Mouse (Mus musculus) midbrain, postnatal 0 days (tissue): ENCODE results near the gene Tas2r119. TPM values are rescaled to one million over a fixed set of nuclear protein-coding genes. Genes with fewer than 3 reads are reported as not detected.

Source experiments
- ATAC-seq: fragments of 200-750 bp; cut with Nextera tagmentation; 2 replicates; pipeline ENCODE4 v1.8.0; 2017; ENCODE audit warnings: moderate number of reproducible peaks, mild to moderate bottlenecking, moderate TSS enrichment, moderate library complexity; ENCODE audit not compliant: low FRiP score
- DNase-seq: peaks from one replicate; pipeline ENCODE4 v3.0.0-alpha.2; 2015; ENCODE audit warnings: low spot score
- H3K27ac ChIP-seq: fragments of 300-500 bp; sonication (generic); 2 replicates; pipeline ENCODE4 v1.5.1; 2014; ENCODE audit warnings: low read depth, mild to moderate bottlenecking, low read length, mixed read lengths
- H3K27me3 ChIP-seq: fragments of 300-500 bp; sonication (generic); 2 replicates; pipeline ENCODE4 v1.6.1; 2014; ENCODE audit warnings: low read length, control low read depth, mixed read lengths; ENCODE audit not compliant: insufficient read depth
- H3K36me3 ChIP-seq: fragments of 300-500 bp; sonication (generic); 2 replicates; pipeline ENCODE4 v1.6.1; 2014; ENCODE audit warnings: low read length, control low read depth, mixed read lengths; ENCODE audit not compliant: insufficient read depth
- H3K4me1 ChIP-seq: fragments of 300-500 bp; sonication (generic); 2 replicates; pipeline ENCODE4 v1.6.1; 2014; ENCODE audit warnings: mild to moderate bottlenecking, control low read depth, antibody characterized with exemption, low read length, mixed read lengths; ENCODE audit not compliant: insufficient read depth
- H3K4me2 ChIP-seq: fragments of 300-500 bp; sonication (generic); 2 replicates; pipeline ENCODE4 v1.6.1; 2014; ENCODE audit warnings: low read depth, mild to moderate bottlenecking, low read length, mixed read lengths; ENCODE audit not compliant: poor library complexity, severe bottlenecking
- H3K4me3 ChIP-seq: fragments of 300-500 bp; sonication (generic); 2 replicates; pipeline ENCODE4 v1.5.1; 2014; ENCODE audit warnings: low read depth, mild to moderate bottlenecking, low read length, moderate library complexity
- H3K9ac ChIP-seq: fragments of 300-500 bp; sonication (generic); replicated peaks from 2 replicates; pipeline ENCODE4 v1.6.1; 2014; ENCODE audit warnings: mild to moderate bottlenecking, low read length, moderate library complexity, mixed read lengths; ENCODE audit not compliant: poor library complexity, severe bottlenecking
- H3K9me3 ChIP-seq: fragments of 300-500 bp; sonication (generic); 2 replicates; pipeline ENCODE4 v1.6.1; 2016; ENCODE audit warnings: low read length, control low read depth
- CTCF ChIP-seq: IDR thresholded peaks from 2 replicates; pipeline ENCODE4 v1.5.1; 2016; ENCODE audit warnings: antibody characterized with exemption, mild to moderate bottlenecking
- WGBS: fragments of 180-500 bp; shearing (Covaris S2); extraction: QIAGEN DNeasy Blood & Tissue Kit; methylation state at CpG from one replicate; pipeline ENCODE4 v1.1.7; 2014; 5-methylcytosine and 5-hydroxymethylcytosine counted together
- polyA plus RNA-seq: library from polyadenylated mRNA; unstranded; fragments of >200 nt; fragmentation: Nextera tagmentation; extraction: Ambion mirVana; gene quantifications from 2 replicates; pipeline ENCODE4 v1.2.1, GENCODE M21; 2015
- total RNA-seq: library from RNA; depleted of rRNA; stranded (reverse); fragments of >200 nt; gene quantifications from 2 replicates; pipeline ENCODE4 v1.2.3, GENCODE M21; 2014; rRNA removed

Tas2r119 gene
- total and polyA plus RNA-seq, 2 experiments from 2014 or later: not detected

DNA sequence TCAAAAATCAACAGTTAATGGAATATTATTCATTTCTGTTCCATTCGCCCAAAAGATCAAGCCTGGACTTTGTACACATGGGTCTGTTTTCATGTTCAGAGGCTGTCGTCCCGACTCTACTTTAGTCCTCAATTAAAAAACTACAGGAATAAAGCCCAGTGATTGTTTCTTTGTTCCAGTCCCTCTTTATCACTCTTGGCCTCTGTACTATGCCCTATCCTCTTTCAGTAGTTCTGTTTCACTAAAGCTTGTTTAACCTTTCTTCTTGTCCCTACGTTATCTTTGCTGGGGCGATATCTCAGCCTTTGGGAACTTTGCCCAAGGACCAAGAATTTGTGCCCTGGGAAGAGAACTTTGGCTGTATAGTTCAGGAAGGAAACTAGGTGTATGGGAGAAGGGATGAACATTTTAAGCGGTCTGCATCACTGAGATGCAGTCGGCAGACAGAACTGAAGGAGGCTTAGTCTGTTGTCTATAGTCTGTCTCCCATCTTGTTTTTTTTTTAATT lies 49.9 kb downstream of the Tas2r119 start:
- Histone ChIP-seq H3K4me3 (no peak overlapping the region), H3K27ac (no peak overlapping the region), H3K36me3 (no peaks in the 10 kb centered on the region), H3K4me2 (no peak overlapping the region), H3K9me3 (no peaks in the 10 kb centered on the region), H3K4me1 (no peaks in the 10 kb centered on the region), H3K9ac (no peak overlapping the region), H3K27me3 (no peaks in the 10 kb centered on the region)
- TF ChIP-seq CTCF: no peak
- ATAC-seq (no peak), DNase-seq (no peak)
- WGBS: 94% methylated on average over 7 of the region's 7 CpGs

Other genes starting within 250 kb of the Tas2r119 start
- 26.0 and 26.5 TPM in 2 replicates for gene Sema5a, start 67.5 kb downstream of the Tas2r119 start, total RNA-seq
- 5.6 and 5.8 TPM in 2 replicates for gene Sema5a, start 67.5 kb downstream of the Tas2r119 start, polyA plus RNA-seq